Mouse (Mus musculus) stomach, postnatal 0 days (tissue): ENCODE measurements around the gene Foxj2. TPM values are rescaled to one million over a fixed set of nuclear protein-coding genes. Genes with fewer than 3 reads are reported as not detected.

Experiments used
- ATAC-seq: fragments of 200-750 bp; cut with Nextera tagmentation; 2 replicates; pipeline ENCODE4 v1.8.0; 2017; ENCODE audit not compliant: low FRiP score, low TSS enrichment
- DNase-seq: peaks from one replicate; pipeline ENCODE4 v3.0.0-alpha.2; 2016; ENCODE audit warnings: low spot score
- H3K27ac ChIP-seq: fragments of 300-500 bp; sonication (generic); replicated peaks from 2 replicates; pipeline ENCODE4 v1.5.1; 2014; ENCODE audit warnings: mild to moderate bottlenecking, control low read depth
- H3K27me3 ChIP-seq: fragments of 300-500 bp; sonication (generic); 2 replicates; pipeline ENCODE4 v1.6.1; 2014; ENCODE audit warnings: low read length; ENCODE audit not compliant: control insufficient read depth, insufficient read depth
- H3K36me3 ChIP-seq: fragments of 300-500 bp; sonication (generic); 2 replicates; pipeline ENCODE4 v1.6.1; 2014; ENCODE audit warnings: low read length, mixed read lengths; ENCODE audit not compliant: control insufficient read depth, insufficient read depth
- H3K4me1 ChIP-seq: fragments of 300-500 bp; sonication (generic); replicated peaks from 2 replicates; pipeline ENCODE4 v1.6.1; 2014; ENCODE audit warnings: antibody characterized with exemption; ENCODE audit not compliant: control insufficient read depth, insufficient read depth
- H3K4me2 ChIP-seq: fragments of 300-500 bp; sonication (generic); replicated peaks from 2 replicates; pipeline ENCODE4 v1.6.1; 2014; ENCODE audit warnings: low read depth, mild to moderate bottlenecking, control low read depth, moderate library complexity
- H3K4me3 ChIP-seq: fragments of 300-500 bp; sonication (generic); 2 replicates; pipeline ENCODE4 v1.5.1; 2014; ENCODE audit warnings: low read depth, low read length, control low read depth
- H3K9ac ChIP-seq: fragments of 300-500 bp; sonication (generic); 2 replicates; pipeline ENCODE4 v1.6.1; 2014; ENCODE audit warnings: mild to moderate bottlenecking, low read length, control low read depth, mixed read lengths
- H3K9me3 ChIP-seq: fragments of 300-500 bp; sonication (generic); 2 replicates; pipeline ENCODE4 v1.6.1; 2016; ENCODE audit warnings: low read length; ENCODE audit not compliant: control insufficient read depth
- CTCF ChIP-seq: IDR thresholded peaks from 2 replicates; pipeline ENCODE4 v1.5.1; 2016; ENCODE audit warnings: antibody characterized with exemption, low read depth, mild to moderate bottlenecking, moderate library complexity
- EP300 ChIP-seq: optimal IDR thresholded peaks from 2 replicates; pipeline ENCODE3; 2016; ENCODE audit warnings: antibody characterized with exemption
- WGBS: fragments of 180-500 bp; shearing (Covaris S2); extraction: QIAGEN DNeasy Blood & Tissue Kit; methylation state at CpG from one replicate; pipeline ENCODE4 v1.1.7; 2014; 5-methylcytosine and 5-hydroxymethylcytosine counted together
- polyA plus RNA-seq: library from polyadenylated mRNA; unstranded; fragments of >200 nt; fragmentation: Nextera tagmentation; extraction: Ambion mirVana; gene quantifications from 2 replicates; pipeline ENCODE4 v1.2.1, GENCODE M21; 2015

The Foxj2 gene
- polyA plus RNA-seq, 1 experiment from 2014 or later, result 3.0 TPM

DNA sequence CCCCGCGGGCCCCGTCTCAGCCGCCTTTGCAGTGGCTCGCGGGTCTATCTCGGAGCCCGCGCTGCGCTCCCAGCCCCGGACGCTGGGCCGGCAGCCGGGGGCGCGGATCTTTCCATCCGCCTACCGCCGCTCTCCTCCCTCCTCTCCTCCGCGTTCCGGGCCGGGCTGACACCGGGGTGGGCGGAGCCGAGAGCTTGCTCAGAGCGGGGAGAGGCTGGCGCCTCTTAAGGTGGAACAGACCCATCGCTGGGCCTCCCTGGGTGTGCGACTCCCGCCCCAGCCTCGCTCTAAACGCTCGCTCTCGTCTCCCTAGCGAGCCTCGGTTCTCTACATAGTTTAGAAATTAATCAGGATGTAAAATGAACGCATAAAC is 8.4 kb upstream of the Foxj2 start:
- peak; percentile 96 for DNase-seq

DNA sequence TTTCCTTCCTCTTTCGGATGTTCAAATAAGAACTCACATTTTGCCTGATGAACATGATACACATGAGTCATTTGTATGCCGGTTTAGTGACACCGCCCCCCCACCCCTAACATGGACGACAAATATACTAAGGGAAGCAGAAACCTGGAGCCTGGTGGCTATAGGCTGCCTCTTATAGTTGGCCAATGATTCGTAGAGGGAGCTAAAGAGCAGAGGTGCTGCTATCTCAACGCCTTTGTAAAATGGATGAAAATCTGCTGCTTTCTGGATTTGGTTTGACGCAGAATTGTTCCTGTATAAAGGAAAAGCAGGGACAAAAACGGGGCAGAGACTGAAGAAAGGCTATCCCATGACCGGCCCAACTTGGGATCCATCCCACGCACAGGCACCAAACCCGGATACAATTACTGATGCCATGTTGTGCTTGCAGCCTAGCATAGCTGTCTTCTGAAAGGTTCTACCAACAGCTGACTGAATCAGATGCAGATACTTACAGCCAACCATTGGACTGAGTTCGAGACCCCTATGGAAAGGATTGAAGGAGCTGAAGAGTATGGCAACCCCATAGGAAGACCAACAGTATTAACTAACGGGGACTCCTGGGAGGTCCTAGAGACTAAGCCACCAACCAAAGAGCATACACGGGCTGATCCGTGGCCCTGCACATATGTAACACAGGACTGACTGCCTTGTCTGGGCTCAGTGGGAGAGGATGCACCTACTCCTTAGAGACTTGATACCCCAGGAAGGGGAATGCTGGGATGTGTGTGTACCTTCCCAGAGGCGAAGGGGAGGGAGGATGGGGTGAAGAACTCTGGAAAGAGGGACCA is 7.7 kb upstream of the Foxj2 start:
- Histone ChIP-seq H3K27ac (peak overlapping the region; percentile 100), H3K9me3 (no peaks in the 10 kb centered on the region), H3K27me3 (no peaks in the 10 kb centered on the region), H3K36me3 (no peaks in the 10 kb centered on the region), H3K4me1 (no peaks in the 10 kb centered on the region; the same call in 1 of the 2 replicates), H3K4me3 (peak overlapping the region; percentile 63), H3K4me2 (peak overlapping the region; percentile 56), H3K9ac (peak overlapping the region; percentile 41; the same call in 1 of the 2 replicates)
- WGBS, result 23% methylated on average over 16 of the region's 16 CpGs
- ATAC-seq (peak; percentile 58), DNase-seq (peak; percentile 67)
- no peak for TF ChIP-seq EP300
- TF ChIP-seq CTCF, result peak; percentile 60

More for the DNA sequence above, 8.4 kb upstream of the Foxj2 start:
- Histone ChIP-seq H3K9me3 (no peaks in the 10 kb centered on the region), H3K9ac (peak overlapping the region; percentile 79), H3K36me3 (no peaks in the 10 kb centered on the region), H3K27me3 (no peaks in the 10 kb centered on the region), H3K27ac (peak overlapping the region; percentile 100), H3K4me1 (no peaks in the 10 kb centered on the region; the same call in 1 of the 2 replicates), H3K4me3 (peak overlapping the region; percentile 63), H3K4me2 (peak overlapping the region; percentile 56)
- peak; percentile 95 for ATAC-seq
- TF ChIP-seq CTCF, result peak; percentile 41
- TF ChIP-seq EP300, result no peak
- WGBS, result 0% methylated on average over 32 of the region's 38 CpGs

DNA sequence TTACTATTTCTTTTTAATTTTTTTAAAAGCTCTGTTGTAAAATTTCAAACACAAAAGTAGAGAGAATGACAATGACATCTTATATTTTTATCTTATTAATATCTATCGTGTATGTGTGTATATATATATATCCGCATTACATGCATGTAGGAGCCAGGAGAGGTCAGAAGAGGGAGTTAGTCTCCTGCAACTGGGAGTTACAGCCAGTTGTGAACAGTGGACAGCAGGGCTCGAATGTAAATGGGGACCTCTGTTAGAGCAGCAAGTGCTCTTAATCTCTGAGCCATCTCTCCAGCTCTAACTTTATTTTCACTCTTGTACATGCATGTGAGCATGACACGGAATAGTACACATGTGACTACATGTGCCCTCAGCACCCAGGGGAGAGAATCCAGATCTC is 7.0 kb upstream of the Foxj2 start:
- Histone ChIP-seq H3K4me2 (no peak overlapping the region), H3K27me3 (no peaks in the 10 kb centered on the region), H3K36me3 (no peaks in the 10 kb centered on the region), H3K4me1 (no peaks in the 10 kb centered on the region; the same call in 1 of the 2 replicates), H3K4me3 (no peak overlapping the region), H3K9me3 (no peaks in the 10 kb centered on the region), H3K27ac (no peak overlapping the region), H3K9ac (no peak overlapping the region)
- ATAC-seq (no peak), DNase-seq (no peak)
- 89% methylated on average over 4 of the region's 4 CpGs for WGBS
- TF ChIP-seq CTCF, result no peak; the same call in 1 of the 2 replicates
- TF ChIP-seq EP300, result no peak

DNA sequence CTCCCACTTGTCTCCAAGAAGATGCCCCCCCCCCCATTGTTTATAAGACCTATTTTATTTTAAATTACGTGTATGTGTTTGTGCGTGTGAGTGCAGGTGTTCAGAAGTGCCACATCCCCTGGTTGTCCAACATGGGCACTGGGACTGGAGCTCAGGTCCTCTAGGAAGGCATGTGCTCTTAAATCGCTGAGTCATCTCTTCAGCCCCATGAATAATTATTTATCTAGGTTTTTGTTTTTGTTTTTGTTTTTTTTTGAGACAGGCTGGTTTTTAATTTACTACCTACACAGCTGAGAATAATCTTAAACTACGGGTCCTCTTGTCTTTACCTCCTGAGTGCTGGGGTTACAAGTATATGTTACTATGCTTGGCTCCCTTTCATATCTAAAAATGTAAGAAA is 6.1 kb upstream of the Foxj2 start:
- Histone ChIP-seq H3K4me3 (no peak overlapping the region), H3K27me3 (no peaks in the 10 kb centered on the region), H3K27ac (no peak overlapping the region), H3K9ac (no peak overlapping the region), H3K36me3 (no peaks in the 10 kb centered on the region), H3K4me1 (no peaks in the 10 kb centered on the region; the same call in 1 of the 2 replicates), H3K9me3 (no peaks in the 10 kb centered on the region), H3K4me2 (no peak overlapping the region)
- no peak for ATAC-seq
- WGBS, result 88% methylated on average over 4 of the region's 4 CpGs
- TF ChIP-seq EP300 (no peak), CTCF (no peak)
- DNase-seq, result no peak

DNA sequence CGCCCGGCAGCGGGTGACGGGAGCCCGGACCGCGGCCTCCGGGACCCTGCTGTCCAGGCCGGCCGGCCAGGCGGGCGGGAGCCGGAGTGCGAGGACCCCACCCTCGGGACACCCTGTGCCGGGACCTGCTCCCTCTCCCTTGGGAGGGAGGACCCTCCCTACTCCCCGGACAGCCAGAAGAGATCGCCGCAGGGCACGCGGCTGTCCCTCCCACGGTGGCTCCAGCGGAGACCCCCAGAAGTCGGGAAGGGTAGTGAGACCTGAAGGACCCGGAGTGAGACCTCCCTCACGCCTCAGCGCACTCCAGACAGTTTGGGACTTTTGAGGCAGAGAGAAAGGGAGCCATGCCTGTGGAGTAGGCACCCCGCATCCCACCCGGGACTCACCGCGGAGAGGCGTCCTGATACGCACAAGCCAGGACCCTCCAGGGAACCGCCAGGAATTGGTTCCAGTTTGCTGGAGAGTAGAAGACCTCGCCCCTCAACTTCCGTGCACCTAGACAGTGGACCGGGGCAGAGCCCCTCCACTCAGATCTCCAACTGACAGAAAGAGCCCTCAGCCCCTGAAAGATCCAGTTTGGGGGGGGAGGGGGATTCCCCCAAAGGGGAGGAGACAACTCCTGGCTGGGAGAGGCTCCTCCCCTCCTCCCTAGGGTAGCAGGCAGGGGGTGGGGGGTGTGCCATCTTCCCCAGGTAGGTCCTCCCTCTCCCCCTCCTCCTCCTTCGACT is 521 bp downstream of the Foxj2 start:
- DNase-seq (peak; percentile 51), ATAC-seq (peak; percentile 49)
- Histone ChIP-seq H3K4me1 (peaks cover 10% of the 10 kb centered on the region; the same call in 1 of the 2 replicates), H3K9ac (peak overlapping the region; percentile 99), H3K27me3 (no peaks in the 10 kb centered on the region), H3K27ac (peak overlapping the region; percentile 94), H3K9me3 (no peaks in the 10 kb centered on the region), H3K4me3 (peak overlapping the region; percentile 95), H3K4me2 (peak overlapping the region; percentile 88), H3K36me3 (0 out of 2 replicates have a peak, but pooled peaks cover 2% of the 10 kb centered on the region)
- no peak for TF ChIP-seq CTCF
- no peak for TF ChIP-seq EP300
- under 1% methylated on average over 30 of the region's 38 CpGs for WGBS
